Mouse (Mus musculus): Measurements from ENCODE around the gene Stk17b.

Gene Stk17b

GRCm38 (mm10) chr1:53784721-53785418 is at the start of gene Stk17b:
Stk17b (minus strand) TSS chr1:53785224.
- peak; percentile 44 for DNase-seq

GRCm38 (mm10) chr1:53830286-53830685 is 45.3 kb upstream of the Stk17b start:
- DNase-seq = no peak

- DNase-seq = no peak
These were observed 44.1 kb upstream of the Stk17b start for GRCm38 (mm10) chr1:53829089-53829488.

- no peak for DNase-seq
These were observed 39.7 kb upstream of the Stk17b start for GRCm38 (mm10) chr1:53824446-53825337.

GRCm38 (mm10) chr1:53823687-53824445 is 38.8 kb upstream of the Stk17b start:
- DNase-seq = no peak

- no peak for DNase-seq
These were observed 37.0 kb upstream of the Stk17b start for GRCm38 (mm10) chr1:53821983-53822382.

GRCm38 (mm10) chr1:53820041-53820632 is 35.1 kb upstream of the Stk17b start:
- DNase-seq = no peak

- DNase-seq = no peak
These were observed 33.2 kb upstream of the Stk17b start for GRCm38 (mm10) chr1:53818072-53818862.

GRCm38 (mm10) chr1:53816353-53816752 is 31.3 kb upstream of the Stk17b start:
- no peak for DNase-seq

- no peak for DNase-seq
These were observed 29.2 kb upstream of the Stk17b start for GRCm38 (mm10) chr1:53814077-53814705.

- DNase-seq = no peak
These were observed 26.9 kb upstream of the Stk17b start for GRCm38 (mm10) chr1:53811919-53812318.

GRCm38 (mm10) chr1:53808229-53808628 is 23.2 kb upstream of the Stk17b start:
- no peak for DNase-seq

- no peak for DNase-seq
These were observed 12.8 kb upstream of the Stk17b start for GRCm38 (mm10) chr1:53797811-53798210.

GRCm38 (mm10) chr1:53797074-53797473 is 12.1 kb upstream of the Stk17b start:
- DNase-seq = no peak

GRCm38 (mm10) chr1:53796271-53796670 is 11.2 kb upstream of the Stk17b start:
- no peak for DNase-seq

GRCm38 (mm10) chr1:53795591-53795990 is 10.6 kb upstream of the Stk17b start:
- no peak for DNase-seq

GRCm38 (mm10) chr1:53795081-53795480 is 10.1 kb upstream of the Stk17b start:
- DNase-seq = no peak

GRCm38 (mm10) chr1:53794279-53794678 is 9.3 kb upstream of the Stk17b start:
- no peak for DNase-seq

GRCm38 (mm10) chr1:53791343-53791742 is 6.3 kb upstream of the Stk17b start:
- no peak for DNase-seq

- DNase-seq = no peak
These were observed 718 bp downstream of the Stk17b start for GRCm38 (mm10) chr1:53784291-53784720.

GRCm38 (mm10) chr1:53782956-53783355 is 2.1 kb downstream of the Stk17b start:
- no peak for DNase-seq

GRCm38 (mm10) chr1:53782079-53782478 is 2.9 kb downstream of the Stk17b start:
- DNase-seq = no peak

Measured in cerebellum, adult 11 months (tissue).